Mouse (Mus musculus) kidney, postnatal 0 days (tissue): ENCODE results near the gene Galnt11. TPM values are rescaled to one million over a fixed set of nuclear protein-coding genes. Genes with fewer than 3 reads are reported as not detected.
A peak's percentile ranks its signal among the peaks of the same experiment; 100 is the strongest.
"Not testable (repeated sequence)": the region's sequence is repeated elsewhere in the genome, so short reads cannot be mapped to it uniquely, and the experiment has no call there.

Source experiments
- ATAC-seq: fragments of 200-750 bp; cut with Nextera tagmentation; replicated peaks from 2 replicates; pipeline ENCODE4 v1.8.0; 2017; ENCODE audit warnings: low read depth, moderate number of reproducible peaks, moderate TSS enrichment, moderate library complexity; ENCODE audit not compliant: low FRiP score
- DNase-seq: peaks from one replicate; pipeline ENCODE4 v3.0.0-alpha.2; 2016; ENCODE audit warnings: low spot score
- H3K27ac ChIP-seq: fragments of 300-500 bp; sonication (generic); 2 replicates; pipeline ENCODE4 v1.5.1; 2014; ENCODE audit warnings: mild to moderate bottlenecking
- H3K27me3 ChIP-seq: fragments of 300-500 bp; sonication (generic); 2 replicates; pipeline ENCODE4 v1.6.1; 2014; ENCODE audit warnings: low read length, mixed read lengths; ENCODE audit not compliant: insufficient read depth
- H3K36me3 ChIP-seq: fragments of 300-500 bp; sonication (generic); 2 replicates; pipeline ENCODE4 v1.6.1; 2014; ENCODE audit warnings: low read length, mixed read lengths; ENCODE audit not compliant: insufficient read depth
- H3K4me1 ChIP-seq: fragments of 300-500 bp; sonication (generic); replicated peaks from 2 replicates; pipeline ENCODE4 v1.6.1; 2014; ENCODE audit warnings: antibody characterized with exemption, low read length, mixed read lengths; ENCODE audit not compliant: insufficient read depth
- H3K4me2 ChIP-seq: fragments of 300-500 bp; sonication (generic); 2 replicates; pipeline ENCODE4 v1.6.1; 2014; ENCODE audit warnings: mild to moderate bottlenecking, low read length, moderate library complexity, mixed read lengths
- H3K4me3 ChIP-seq: fragments of 300-500 bp; sonication (generic); replicated peaks from 2 replicates; pipeline ENCODE4 v1.5.1; 2014; ENCODE audit warnings: low read depth, low read length
- H3K9ac ChIP-seq: fragments of 300-500 bp; sonication (generic); 2 replicates; pipeline ENCODE4 v1.6.1; 2014; ENCODE audit warnings: low read depth, low read length
- H3K9me3 ChIP-seq: fragments of 300-500 bp; sonication (generic); replicated peaks from 2 replicates; pipeline ENCODE4 v1.6.1; 2016; ENCODE audit warnings: low read length, inconsistent platforms, mixed read lengths
- CTCF ChIP-seq: IDR thresholded peaks from 2 replicates; pipeline ENCODE4 v1.5.1; 2016; ENCODE audit warnings: antibody characterized with exemption, low read depth, mild to moderate bottlenecking, moderate library complexity
- WGBS: fragments of 180-500 bp; shearing (Covaris S2); extraction: QIAGEN DNeasy Blood & Tissue Kit; methylation state at CpG from one replicate; pipeline ENCODE4 v1.1.7; 2014; 5-methylcytosine and 5-hydroxymethylcytosine counted together
- polyA plus RNA-seq: library from polyadenylated mRNA; unstranded; fragments of >200 nt; fragmentation: Nextera tagmentation; extraction: Ambion mirVana; gene quantifications from 2 replicates; pipeline ENCODE4 v1.2.1, GENCODE M21; 2015

The Galnt11 gene
- polyA plus RNA-seq, 1 experiment from 2014 or later: 212 TPM

GRCm38 (mm10) chr5:25183595-25183994 lies 38.1 kb upstream of the Galnt11 start:
- DNase-seq (no peak), ATAC-seq (no peak)
- H3K9ac ChIP-seq: no peak overlapping the region
- no peak overlapping the region for H3K4me3 ChIP-seq
- no peaks in the 10 kb centered on the region for H3K9me3 ChIP-seq
- no peaks in the 10 kb centered on the region for H3K4me1 ChIP-seq
- H3K27ac ChIP-seq: no peak overlapping the region
- no peak overlapping the region for H3K4me2 ChIP-seq
- H3K27me3 ChIP-seq: no peaks in the 10 kb centered on the region
- WGBS: 89% methylated on average over 4 of the region's 4 CpGs
- no peak for TF ChIP-seq CTCF
- no peaks in the 10 kb centered on the region for H3K36me3 ChIP-seq

- H3K4me1 ChIP-seq: no peaks in the 10 kb centered on the region
- TF ChIP-seq CTCF: no peak
- no peaks in the 10 kb centered on the region for H3K9me3 ChIP-seq
- WGBS: 57% methylated on average over 2 of the region's 2 CpGs
- ATAC-seq: no peak
- no peak overlapping the region for H3K27ac ChIP-seq
- H3K36me3 ChIP-seq: no peaks in the 10 kb centered on the region
- H3K4me3 ChIP-seq: no peak overlapping the region
- no peak for DNase-seq
- no peak overlapping the region for H3K4me2 ChIP-seq
- no peaks in the 10 kb centered on the region for H3K27me3 ChIP-seq
- no peak overlapping the region for H3K9ac ChIP-seq
Observed at GRCm38 (mm10) chr5:25184594-25184993, 37.1 kb upstream of the Galnt11 start.

- DNase-seq: no peak
- Histone ChIP-seq H3K4me2 (no peak overlapping the region), H3K4me1 (no peaks in the 10 kb centered on the region), H3K27ac (no peak overlapping the region), H3K9me3 (no peaks in the 10 kb centered on the region), H3K36me3 (no peaks in the 10 kb centered on the region), H3K9ac (no peak overlapping the region), H3K27me3 (no peaks in the 10 kb centered on the region), H3K4me3 (no peak overlapping the region)
- ATAC-seq: peak; percentile 66
- no peak for TF ChIP-seq CTCF
Observed at GRCm38 (mm10) chr5:25187727-25188126, 34.0 kb upstream of the Galnt11 start.

- 44% methylated on average over 1 of the region's 1 CpGs for WGBS
- Histone ChIP-seq H3K4me1 (no peaks in the 10 kb centered on the region), H3K27me3 (no peaks in the 10 kb centered on the region), H3K27ac (no peak overlapping the region), H3K9me3 (no peaks in the 10 kb centered on the region), H3K9ac (no peak overlapping the region), H3K4me3 (no peak overlapping the region), H3K4me2 (no peak overlapping the region), H3K36me3 (no peaks in the 10 kb centered on the region)
- DNase-seq (peak; percentile 64), ATAC-seq (peak; percentile 66)
- TF ChIP-seq CTCF: peak; percentile 81
Observed at GRCm38 (mm10) chr5:25188802-25189201, 32.9 kb upstream of the Galnt11 start.

GRCm38 (mm10) chr5:25190521-25190920 lies 31.2 kb upstream of the Galnt11 start:
- Histone ChIP-seq H3K27ac (no peak overlapping the region), H3K27me3 (no peaks in the 10 kb centered on the region), H3K4me3 (no peak overlapping the region), H3K36me3 (no peaks in the 10 kb centered on the region), H3K9ac (no peak overlapping the region), H3K4me1 (no peaks in the 10 kb centered on the region), H3K9me3 (no peaks in the 10 kb centered on the region), H3K4me2 (no peak overlapping the region)
- DNase-seq (no peak), ATAC-seq (no peak)
- no peak for TF ChIP-seq CTCF
- WGBS: 83% methylated on average over 2 of the region's 2 CpGs

GRCm38 (mm10) chr5:25211872-25212271 lies 9.8 kb upstream of the Galnt11 start:
- Histone ChIP-seq H3K36me3 (no peaks in the 10 kb centered on the region), H3K9ac (no peak overlapping the region; the same call in 1 of the 2 replicates), H3K4me3 (no peak overlapping the region), H3K9me3 (no peaks in the 10 kb centered on the region), H3K27ac (no peak overlapping the region), H3K4me2 (no peak overlapping the region), H3K27me3 (no peaks in the 10 kb centered on the region), H3K4me1 (no peaks in the 10 kb centered on the region)
- no peak for DNase-seq
- 63% methylated on average over 1 of the region's 1 CpGs for WGBS
- ATAC-seq: no peak
- TF ChIP-seq CTCF: no peak

- not testable (repeated sequence) for H3K36me3 ChIP-seq, H3K4me2 ChIP-seq, H3K27ac ChIP-seq, H3K4me1 ChIP-seq, H3K4me3 ChIP-seq, H3K9ac ChIP-seq, H3K27me3 ChIP-seq, H3K9me3 ChIP-seq, DNase-seq, ATAC-seq
Observed at GRCm38 (mm10) chr5:25213216-25213615, 8.5 kb upstream of the Galnt11 start.
